ENCODE assay signal across 21 mouse cellular contexts in the genomic region with DNA sequence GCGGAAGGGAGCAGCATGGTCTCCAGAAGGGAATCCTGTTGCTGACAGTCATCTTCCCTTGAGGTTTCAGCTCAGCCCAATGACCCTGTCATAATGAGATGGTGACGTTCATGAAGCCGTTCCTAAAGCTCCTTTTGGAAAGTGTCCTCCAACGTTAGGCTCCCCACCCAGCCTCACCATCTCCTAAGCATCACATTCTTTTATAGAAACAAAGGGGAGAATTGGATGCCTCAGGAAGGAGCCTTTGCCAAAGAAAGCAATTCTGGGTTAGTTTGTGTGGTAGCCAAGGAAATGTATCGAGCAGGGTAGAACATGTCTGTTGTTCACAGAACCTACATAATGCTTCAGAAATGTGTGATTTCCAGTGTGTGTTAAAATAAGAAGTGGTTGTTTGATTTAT.
"Had no signal": no experiment of that assay in that cellular context is flagged by ENCODE, and none has a peak within 500 bp of the region (broad histone marks: within the 10 kb centered on the region; RNA-seq: fewer than 3 reads in every experiment).

No protein-coding gene starts in this region.

- H3K4me2 ChIP-seq: kidney, embryonic 15.5 days; liver, embryonic 11.5 days; lung, embryonic 14.5 days; midbrain, embryonic 12.5 days; midbrain, embryonic 15.5 days; neural tube, embryonic 12.5 days; neural tube, embryonic 15.5 days; stomach, embryonic 15.5 days had no signal

- H3K36me3 ChIP-seq: kidney, embryonic 15.5 days; midbrain, embryonic 12.5 days; midbrain, embryonic 15.5 days; neural tube, embryonic 12.5 days; neural tube, embryonic 15.5 days; stomach, embryonic 15.5 days had no signal

- H3K27ac ChIP-seq: kidney, embryonic 15.5 days; liver, embryonic 14.5 days; macrophage; midbrain, embryonic 12.5 days; neural tube, embryonic 12.5 days; neural tube, embryonic 15.5 days; stomach, embryonic 15.5 days had no signal

- ATAC-seq: liver, postnatal 0 days; lung, postnatal 0 days; midbrain, embryonic 15.5 days had no signal

- H3K9me3 ChIP-seq: kidney, embryonic 15.5 days; midbrain, embryonic 12.5 days; midbrain, embryonic 15.5 days; neural tube, embryonic 12.5 days; neural tube, embryonic 15.5 days; stomach, embryonic 15.5 days had no signal

- H3K9ac ChIP-seq: kidney, embryonic 15.5 days; liver, embryonic 14.5 days; liver, postnatal 0 days; lung, embryonic 14.5 days; midbrain, embryonic 12.5 days; midbrain, embryonic 15.5 days; neural tube, embryonic 12.5 days; neural tube, embryonic 15.5 days; stomach, embryonic 15.5 days had no signal

- H3K27me3 ChIP-seq: kidney, embryonic 15.5 days; midbrain, embryonic 12.5 days; midbrain, embryonic 15.5 days; neural tube, embryonic 12.5 days; neural tube, embryonic 15.5 days; stomach, embryonic 15.5 days had no signal

- DNase-seq: kidney, adult 11 months; kidney, adult 8-10 months; kidney, postnatal 10 days; kidney, postnatal 36 days; liver, postnatal 0 days; lung, embryonic 14.5 days; right cerebral cortex, adult 18-20 months; right cerebral cortex, postnatal 25 days; spleen, adult 18-20 months; thymus, adult 18-20 months; thymus, postnatal 36 days had no signal

- H3K4me3 ChIP-seq: kidney, embryonic 15.5 days; midbrain, embryonic 12.5 days; midbrain, embryonic 15.5 days; neural tube, embryonic 12.5 days; neural tube, embryonic 15.5 days; stomach, embryonic 15.5 days had no signal
